Mouse (Mus musculus) gastrocnemius, postnatal 36 days (tissue): ENCODE results near the gene Rnf111. TPM values are rescaled to one million over a fixed set of nuclear protein-coding genes. Genes with fewer than 3 reads are reported as not detected.
"Not testable (repeated sequence)": the region's sequence is repeated elsewhere in the genome, so short reads cannot be mapped to it uniquely, and the experiment has no call there.

Source experiments
- DNase-seq, 2 experiments: peaks; one replicate each; pipeline ENCODE4 v3.0.0; 2022
- intact Hi-C: fragments of 180-260 bp; cut with DNase I; formaldehyde crosslinking; loops from one replicate; pipeline ENCODE4 v1.15.1; 2025
- total RNA-seq, 2 experiments: library from RNA; stranded (reverse); gene quantifications; 2 replicates each; pipeline ENCODE4 v1.2.3; 2021

Rnf111 gene
- total RNA-seq, 2 experiments from 2014 or later = 12.2 to 12.7 TPM

- peak in 1 of 2 experiments; percentile 58 for DNase-seq
- intact Hi-C loops = loop anchor here (2.0 kb wide), 1 partner anchor 40 kb away; the partner anchor contains the start of gene Sltm
These were observed 416 bp downstream of the Rnf111 start for GRCm38 (mm10) chr9:70503015-70503603.

GRCm38 (mm10) chr9:70502284-70503014, 1.1 kb downstream of the Rnf111 start:
- no peak for DNase-seq
- intact Hi-C loops = loop anchor here (2.0 kb wide), 1 partner anchor 40 kb away; the partner anchor contains the start of gene Sltm

- intact Hi-C loops = no loop called here
- no peak for DNase-seq
These were observed 6.5 kb downstream of the Rnf111 start for GRCm38 (mm10) chr9:70496990-70497389.

- intact Hi-C loops = loop anchor here (5.0 kb wide), 1 partner anchor 36 kb away; no protein-coding TSS in a partner anchor
- DNase-seq = no peak
These were observed 10.5 kb downstream of the Rnf111 start for GRCm38 (mm10) chr9:70493038-70493437.

GRCm38 (mm10) chr9:70491176-70491575, 12.3 kb downstream of the Rnf111 start:
- no peak for DNase-seq
- intact Hi-C loops = loop anchor here (5.0 kb wide), 1 partner anchor 34 kb away; no protein-coding TSS in a partner anchor

GRCm38 (mm10) chr9:70487401-70487800, 16.1 kb downstream of the Rnf111 start:
- intact Hi-C loops = no loop called here
- no peak for DNase-seq

- intact Hi-C loops = no loop called here
- no peak for DNase-seq
These were observed 17.7 kb downstream of the Rnf111 start for GRCm38 (mm10) chr9:70485840-70486239.

- intact Hi-C loops = no loop called here
- no peak for DNase-seq
These were observed 20.0 kb downstream of the Rnf111 start for GRCm38 (mm10) chr9:70483495-70483894.

GRCm38 (mm10) chr9:70481872-70482271, 21.7 kb downstream of the Rnf111 start:
- intact Hi-C loops = no loop called here
- no peak for DNase-seq

GRCm38 (mm10) chr9:70477229-70477628, 26.3 kb downstream of the Rnf111 start:
- no peak for DNase-seq
- intact Hi-C loops = no loop called here

- no peak for DNase-seq
- intact Hi-C loops = no loop called here
These were observed 27.7 kb downstream of the Rnf111 start for GRCm38 (mm10) chr9:70475777-70476270.

- no peak for DNase-seq
- intact Hi-C loops = no loop called here
These were observed 30.1 kb downstream of the Rnf111 start for GRCm38 (mm10) chr9:70473400-70473799.

GRCm38 (mm10) chr9:70463091-70463490, 40.4 kb downstream of the Rnf111 start:
- DNase-seq, intact Hi-C loops: not testable (repeated sequence)

- intact Hi-C loops = no loop called here
These were observed 51.2 kb downstream of the Rnf111 start for GRCm38 (mm10) chr9:70452371-70452770.

GRCm38 (mm10) chr9:70449072-70449471, 54.5 kb downstream of the Rnf111 start:
- intact Hi-C loops = no loop called here
- no peak for DNase-seq

More at GRCm38 (mm10) chr9:70452371-70452770, 51.2 kb downstream of the Rnf111 start:
- no peak for DNase-seq

GRCm38 (mm10) chr9:70439959-70440358, 63.6 kb downstream of the Rnf111 start:
- intact Hi-C loops = no loop called here
- no peak for DNase-seq

- no peak for DNase-seq
- intact Hi-C loops = no loop called here
These were observed 80.9 kb downstream of the Rnf111 start for GRCm38 (mm10) chr9:70422661-70423060.

- peak; percentile 65 to 74 for DNase-seq
- intact Hi-C loops = no loop called here
These were observed 82.1 kb downstream of the Rnf111 start, which contains the start of gene Ccnb2 for GRCm38 (mm10) chr9:70421257-70422056. Gene Ccnb2 (minus strand): TSS chr9:70421547.

- DNase-seq = no peak
- intact Hi-C loops = loop anchor here (5.0 kb wide), 1 partner anchor 151 kb away; no protein-coding TSS in a partner anchor
These were observed 87.1 kb downstream of the Rnf111 start for GRCm38 (mm10) chr9:70416412-70416811.

- intact Hi-C loops = no loop called here
- DNase-seq = no peak
These were observed 90.5 kb downstream of the Rnf111 start for GRCm38 (mm10) chr9:70413038-70413437.

GRCm38 (mm10) chr9:70410668-70411067, 92.9 kb downstream of the Rnf111 start:
- no peak for DNase-seq
- intact Hi-C loops = no loop called here
